Mouse (Mus musculus) skeletal muscle tissue, adult 2 months (tissue): ENCODE data around the gene Rnf169.

Experiments
- DNase-seq: peaks from one replicate; pipeline ENCODE4 v3.0.0-alpha.2; 2012; ENCODE audit warnings: low read depth, low spot score

Rnf169 gene

GRCm38 (mm10) chr7:99893967-99894366, 86.3 kb downstream of the Rnf169 start:
- DNase-seq = no peak

DNA sequence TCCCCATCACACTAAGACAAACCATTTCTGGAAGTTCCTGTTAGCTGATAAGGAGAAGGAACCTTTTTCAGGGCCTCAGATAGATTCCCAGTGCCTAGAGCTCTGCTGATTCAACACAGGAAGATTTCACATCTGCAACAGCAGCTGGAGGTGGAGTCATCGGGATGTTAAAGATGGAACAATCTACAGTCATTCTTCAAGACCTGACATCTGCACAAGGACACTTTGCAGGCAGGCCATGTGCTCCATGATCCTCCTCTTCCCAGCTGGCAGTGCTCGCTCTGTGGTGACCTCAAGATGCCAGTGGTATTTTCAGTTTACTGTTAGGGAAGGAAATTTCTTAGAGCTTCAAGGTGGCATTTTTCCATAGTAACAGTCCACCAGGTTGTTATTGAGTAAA, 87.9 kb downstream of the Rnf169 start:
- DNase-seq = no peak

GRCm38 (mm10) chr7:99891471-99891870, 88.8 kb downstream of the Rnf169 start:
- peak; percentile 32 for DNase-seq

DNA sequence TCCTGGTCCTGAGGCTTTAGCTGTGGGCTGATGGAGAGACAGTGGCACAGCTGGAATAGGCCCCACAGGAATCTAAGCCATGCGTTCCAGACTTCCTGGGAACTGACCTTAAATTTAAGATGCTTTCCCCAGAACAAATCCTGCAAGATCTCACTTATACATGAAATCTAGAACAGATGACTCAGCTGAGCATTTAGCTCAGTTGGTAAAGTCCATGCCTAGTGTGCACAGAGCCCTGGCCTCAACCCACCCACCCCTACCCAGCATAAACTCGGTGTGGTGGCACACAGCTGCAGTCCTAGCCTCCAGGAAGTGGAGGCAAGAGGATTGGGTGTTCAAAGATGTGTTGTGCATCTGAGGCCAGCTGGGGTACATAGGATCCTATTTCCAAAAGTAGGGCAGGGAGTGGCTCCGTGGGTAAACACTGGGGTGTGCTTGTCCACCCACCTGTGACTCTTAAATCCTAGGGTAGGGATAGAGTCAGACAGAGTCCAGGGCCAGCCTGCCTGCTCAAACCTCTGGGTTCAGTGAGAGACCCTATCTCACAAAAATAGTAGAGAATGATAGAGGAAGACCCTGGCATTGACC, 90.0 kb downstream of the Rnf169 start:
- peak; percentile 46 for DNase-seq

- peak; percentile 30 for DNase-seq
Observed at GRCm38 (mm10) chr7:99889175-99889880, 90.9 kb downstream of the Rnf169 start.

GRCm38 (mm10) chr7:99887743-99888142, 92.5 kb downstream of the Rnf169 start:
- no peak for DNase-seq

- DNase-seq = no peak
Observed at GRCm38 (mm10) chr7:99887230-99887735, 93.0 kb downstream of the Rnf169 start.

- no peak for DNase-seq
Observed at GRCm38 (mm10) chr7:99878254-99878653, 102.0 kb downstream of the Rnf169 start.

DNA sequence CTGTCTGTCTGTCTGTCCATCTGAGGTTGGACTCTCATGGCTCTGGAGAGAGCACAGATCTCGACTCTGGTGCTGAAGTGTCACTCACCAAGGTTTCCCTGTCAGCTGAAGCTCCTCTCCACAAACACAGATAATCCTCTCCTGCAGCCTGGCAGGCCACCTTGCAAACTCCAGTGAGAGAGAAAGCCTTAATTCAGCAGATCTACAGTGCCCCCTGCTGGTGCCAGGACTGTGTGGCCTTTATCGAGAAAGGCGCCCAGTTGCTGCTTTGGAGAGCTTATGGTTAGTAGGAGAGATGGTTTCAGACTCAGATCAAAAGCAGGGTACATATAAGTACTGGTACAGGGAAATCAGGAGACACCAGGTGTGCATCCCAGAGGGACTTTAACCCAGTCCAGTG, 103.9 kb downstream of the Rnf169 start:
- peak; percentile 78 for DNase-seq

DNA sequence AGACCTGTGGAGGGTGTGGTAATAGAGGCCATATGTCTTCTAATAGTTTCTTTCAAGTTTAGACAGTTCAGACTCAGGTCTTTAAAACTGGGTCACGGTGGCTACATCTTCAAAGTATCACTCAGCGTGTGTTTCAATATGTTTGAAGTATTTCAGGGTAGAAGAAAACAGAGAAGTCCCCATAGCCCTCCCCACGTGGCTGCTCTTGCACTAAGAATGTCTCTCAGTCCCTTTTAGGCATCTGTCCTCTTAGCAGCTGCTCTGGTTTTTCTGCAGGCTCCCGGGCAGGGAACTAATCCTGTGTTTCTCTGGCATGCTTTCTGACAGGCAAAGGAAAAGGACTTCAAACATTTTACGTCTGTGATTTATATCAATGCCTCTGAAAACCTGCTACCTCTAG, 104.4 kb downstream of the Rnf169 start:
- DNase-seq = no peak

GRCm38 (mm10) chr7:99873965-99874364, 106.3 kb downstream of the Rnf169 start:
- no peak for DNase-seq
